Mouse (Mus musculus) layer of hippocampus, adult 9-10 months (tissue): ENCODE results near the gene Nhlrc2.
"Not testable (repeated sequence)": the region's sequence is repeated elsewhere in the genome, so short reads cannot be mapped to it uniquely, and the experiment has no call there.

ENCODE experiments used
- DNase-seq: peaks from one replicate; pipeline ENCODE4 v3.0.0; 2022; ENCODE audit warnings: low spot score

Nhlrc2 gene

GRCm38 (mm10) chr19:56548230-56549032, at the start of gene Nhlrc2:
Gene Nhlrc2 (plus strand): TSS chr19:56548261.
- DNase-seq, result peak; percentile 44

- DNase-seq, result not testable (repeated sequence)
These were observed 45.0 kb upstream of the Nhlrc2 start for GRCm38 (mm10) chr19:56503069-56503468.

GRCm38 (mm10) chr19:56503525-56503924, 44.5 kb upstream of the Nhlrc2 start:
- DNase-seq, result not testable (repeated sequence)

- not testable (repeated sequence) for DNase-seq
These were observed 36.9 kb upstream of the Nhlrc2 start for GRCm38 (mm10) chr19:56511207-56511606.

- DNase-seq, result not testable (repeated sequence)
These were observed 34.5 kb upstream of the Nhlrc2 start for GRCm38 (mm10) chr19:56513527-56513926.

- DNase-seq, result not testable (repeated sequence)
These were observed 28.7 kb upstream of the Nhlrc2 start for GRCm38 (mm10) chr19:56519408-56519807.

- DNase-seq, result not testable (repeated sequence)
These were observed 17.5 kb upstream of the Nhlrc2 start for GRCm38 (mm10) chr19:56530529-56530928.

GRCm38 (mm10) chr19:56531251-56531650, 16.8 kb upstream of the Nhlrc2 start:
- no peak for DNase-seq

- DNase-seq, result no peak
These were observed 14.6 kb upstream of the Nhlrc2 start for GRCm38 (mm10) chr19:56533291-56534071.

GRCm38 (mm10) chr19:56534337-56534736, 13.7 kb upstream of the Nhlrc2 start:
- DNase-seq, result no peak

- DNase-seq, result no peak
These were observed 13.0 kb upstream of the Nhlrc2 start for GRCm38 (mm10) chr19:56535064-56535463.

GRCm38 (mm10) chr19:56535765-56536164, 12.3 kb upstream of the Nhlrc2 start:
- no peak for DNase-seq

GRCm38 (mm10) chr19:56543320-56543719, 4.7 kb upstream of the Nhlrc2 start:
- no peak for DNase-seq

- DNase-seq, result no peak
These were observed 3.2 kb upstream of the Nhlrc2 start for GRCm38 (mm10) chr19:56544681-56545388.

- DNase-seq, result no peak
These were observed 2.0 kb upstream of the Nhlrc2 start for GRCm38 (mm10) chr19:56546031-56546430.

- no peak for DNase-seq
These were observed 418 bp upstream of the Nhlrc2 start, which contains the start of gene Dclre1a for GRCm38 (mm10) chr19:56547456-56548229. Gene Dclre1a (minus strand): TSS chr19:56548222.

- no peak for DNase-seq
These were observed 1.1 kb downstream of the Nhlrc2 start for GRCm38 (mm10) chr19:56549033-56549680.

- DNase-seq, result no peak
These were observed 5.1 kb downstream of the Nhlrc2 start for GRCm38 (mm10) chr19:56553177-56553576.

GRCm38 (mm10) chr19:56555972-56556371, 7.9 kb downstream of the Nhlrc2 start:
- no peak for DNase-seq

- DNase-seq, result no peak
These were observed 14.5 kb downstream of the Nhlrc2 start for GRCm38 (mm10) chr19:56562433-56563138.
